Mouse (Mus musculus) intestine, postnatal 0 days (tissue): Measurements from ENCODE around the gene A830005F24Rik. TPM values are rescaled to one million over a fixed set of nuclear protein-coding genes. Genes with fewer than 3 reads are reported as not detected.

Source experiments
- ATAC-seq: fragments of 200-750 bp; cut with Nextera tagmentation; 2 replicates; pipeline ENCODE4 v1.8.0; 2017; ENCODE audit warnings: mild to moderate bottlenecking, moderate TSS enrichment, moderate library complexity
- H3K27ac ChIP-seq: fragments of 300-500 bp; sonication (generic); 2 replicates; pipeline ENCODE4 v1.5.1; 2014; ENCODE audit warnings: mild to moderate bottlenecking, low read depth, low read length, moderate library complexity
- H3K27me3 ChIP-seq: fragments of 300-500 bp; sonication (generic); replicated peaks from 2 replicates; pipeline ENCODE4 v1.6.1; 2014; ENCODE audit warnings: low read length, mixed read lengths; ENCODE audit not compliant: control insufficient read depth, insufficient read depth
- H3K36me3 ChIP-seq: fragments of 300-500 bp; sonication (generic); 2 replicates; pipeline ENCODE4 v1.6.1; 2014; ENCODE audit warnings: mild to moderate bottlenecking, moderate library complexity; ENCODE audit not compliant: control insufficient read depth, insufficient read depth
- H3K4me1 ChIP-seq: fragments of 300-500 bp; sonication (generic); replicated peaks from 2 replicates; pipeline ENCODE4 v1.6.1; 2014; ENCODE audit warnings: antibody characterized with exemption, low read length, mixed read lengths; ENCODE audit not compliant: control insufficient read depth, insufficient read depth
- H3K4me2 ChIP-seq: fragments of 300-500 bp; sonication (generic); replicated peaks from 2 replicates; pipeline ENCODE4 v1.6.1; 2014; ENCODE audit warnings: low read depth, mild to moderate bottlenecking, moderate library complexity
- H3K4me3 ChIP-seq: fragments of 300-500 bp; sonication (generic); 2 replicates; pipeline ENCODE4 v1.5.1; 2014; ENCODE audit warnings: low read depth, low read length
- H3K9ac ChIP-seq: fragments of 300-500 bp; sonication (generic); 2 replicates; pipeline ENCODE4 v1.6.1; 2014; ENCODE audit warnings: mild to moderate bottlenecking, low read depth, low read length
- H3K9me3 ChIP-seq: fragments of 300-500 bp; sonication (generic); 2 replicates; pipeline ENCODE4 v1.6.1; 2016; ENCODE audit warnings: mixed run types; ENCODE audit not compliant: control insufficient read depth
- CTCF ChIP-seq: sonication (generic); IDR thresholded peaks from 2 replicates; pipeline ENCODE4 v1.5.1; 2016; ENCODE audit warnings: low read depth, mild to moderate bottlenecking, control low read depth, antibody characterized with exemption, moderate library complexity
- WGBS: fragments of 180-500 bp; shearing (Covaris S2); extraction: QIAGEN DNeasy Blood & Tissue Kit; methylation state at CpG from one replicate; pipeline ENCODE4 v1.1.7; 2014; 5-methylcytosine and 5-hydroxymethylcytosine counted together
- microRNA counts: library from miRNA; unstranded; fragments of <30 nt; microRNA quantifications from one replicate; lab custom pipeline; 2016
- microRNA-seq: library from miRNA; unstranded; fragments of <30 nt; microRNA quantifications from one replicate; pipeline ENCODE4, GENCODE M21; 2016
- polyA plus RNA-seq: library from polyadenylated mRNA; unstranded; fragments of >200 nt; fragmentation: Nextera tagmentation; extraction: Ambion mirVana; gene quantifications from 2 replicates; pipeline ENCODE4 v1.2.1, GENCODE M21; 2015

Gene A830005F24Rik
- polyA plus RNA-seq, 1 experiment from 2014 or later: not detected

- 89% methylated on average over 2 of the region's 2 CpGs for WGBS
Measured at GRCm38 (mm10) chr13:48561481-48561880, 48.1 kb downstream of the A830005F24Rik start.

GRCm38 (mm10) chr13:48562336-48562735 lies 49.0 kb downstream of the A830005F24Rik start:
- Histone ChIP-seq H3K36me3 (no peaks in the 10 kb centered on the region), H3K9me3 (no peaks in the 10 kb centered on the region), H3K27ac (no peak overlapping the region), H3K4me3 (no peak overlapping the region), H3K27me3 (no peaks in the 10 kb centered on the region), H3K9ac (no peak overlapping the region), H3K4me1 (0 out of 2 replicates have a peak, but pooled peaks cover 3% of the 10 kb centered on the region), H3K4me2 (no peak overlapping the region)
- no peak for TF ChIP-seq CTCF
- WGBS: 87% methylated on average over 5 of the region's 5 CpGs
- no peak for ATAC-seq

More at GRCm38 (mm10) chr13:48561481-48561880, 48.1 kb downstream of the A830005F24Rik start:
- Histone ChIP-seq H3K36me3 (no peaks in the 10 kb centered on the region), H3K27ac (no peak overlapping the region), H3K4me3 (no peak overlapping the region), H3K9me3 (no peaks in the 10 kb centered on the region), H3K4me1 (0 out of 2 replicates have a peak, but pooled peaks cover 3% of the 10 kb centered on the region), H3K4me2 (no peak overlapping the region), H3K9ac (no peak overlapping the region), H3K27me3 (no peaks in the 10 kb centered on the region)
- TF ChIP-seq CTCF: no peak
- no peak for ATAC-seq

MicroRNA genes within 50 kb of the gene (microRNA counts, 519-probe panel; counts per million panel counts)
- 6,287 counts per million, percentile 98 among the panel's probes with 10 or more counts for microRNA mmu-let-7a (lab: Ali Mortazavi, UCI)
- 6,362 counts per million, percentile 99 among the panel's probes with 10 or more counts for microRNA mmu-let-7d (lab: Ali Mortazavi, UCI)
- microRNA mmu-let-7f (lab: Ali Mortazavi, UCI): 6,060 counts per million, percentile 97 among the panel's probes with 10 or more counts

Small RNAs within 50 kb of the gene (microRNA-seq; reads per million reads assigned to microRNA genes)
- gene Gm24111 (not detected), gene Mirlet7a-1 (126 reads per million, percentile 50 among the genes with 10 or more reads in this experiment), gene Mirlet7d (10,753 reads per million, percentile 94 among the genes with 10 or more reads in this experiment), gene Mirlet7f-1 (not detected)

Other genes starting within 250 kb of the A830005F24Rik start
- 1.6 and 2.0 TPM in 2 replicates for gene Zfp169, start 119 bp upstream of the A830005F24Rik start, polyA plus RNA-seq
- gene Ptpdc1, start 112.1 kb downstream of the A830005F24Rik start, polyA plus RNA-seq: 1.9 and 2.5 TPM in 2 replicates
- 0.29 and 2.1 TPM in 2 replicates for gene Barx1, start 149.4 kb downstream of the A830005F24Rik start, polyA plus RNA-seq